ENCODE assay signal across 33 mouse cellular contexts in the genomic region with DNA sequence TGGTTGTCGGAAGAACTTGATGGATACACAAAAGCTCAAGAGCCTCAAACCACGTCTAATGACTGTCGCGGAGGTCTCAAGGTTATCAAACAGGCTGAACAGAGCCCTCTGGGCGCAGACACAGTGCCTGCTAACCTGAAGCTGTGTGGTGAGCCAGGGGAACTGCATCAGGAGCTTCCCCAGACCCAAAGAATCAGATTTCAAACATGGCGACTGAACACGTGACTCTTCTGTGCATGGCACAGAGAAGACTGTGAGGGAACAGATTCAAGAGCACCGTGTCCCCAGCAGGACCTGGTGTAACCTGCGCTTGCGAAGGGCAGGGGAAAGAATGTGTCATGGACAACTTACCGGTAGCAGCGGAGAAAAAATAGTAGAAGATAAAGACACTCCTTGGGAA. TPM values are rescaled to one million over a fixed set of nuclear protein-coding genes. Genes with fewer than 3 reads are reported as not detected.
DNase-seq lines count a peak whose midpoint lies in the region; ATAC-seq and TF ChIP-seq lines count a peak whose summit lies in the region.
"Had no signal": no experiment of that assay in that cellular context is flagged by ENCODE, and none has a peak within 500 bp of the region (broad histone marks: within the 10 kb centered on the region; RNA-seq: fewer than 3 reads in every experiment).

No protein-coding gene starts in this region.

- no peak for TF ChIP-seq CTCF in lung, postnatal 0 days (IDR thresholded peaks at IDR 0.05)

- H3K4me2 ChIP-seq in intestine, embryonic 15.5 days (replicated peaks): no peak overlapping the region
- no peak overlapping the region for H3K4me2 ChIP-seq in lung, postnatal 0 days (replicated peaks; ENCODE audit: low read depth, low read length)
- H3K4me2 ChIP-seq: embryonic facial prominence, embryonic 12.5 days; hindbrain, embryonic 13.5 days; midbrain, embryonic 11.5 days; stomach, embryonic 15.5 days had no signal

- H3K36me3 ChIP-seq in intestine, embryonic 15.5 days: no peaks in the 10 kb centered on the region
- H3K36me3 ChIP-seq in lung, postnatal 0 days (ENCODE audit: insufficient read depth, low read length): no peaks in the 10 kb centered on the region
- H3K36me3 ChIP-seq: embryonic facial prominence, embryonic 12.5 days; heart, embryonic 10.5 days; heart, embryonic 15.5 days; hindbrain, embryonic 13.5 days; stomach, embryonic 15.5 days had no signal

- H3K9me3 ChIP-seq in intestine, embryonic 15.5 days: no peaks in the 10 kb centered on the region
- no peaks in the 10 kb centered on the region for H3K9me3 ChIP-seq in lung, postnatal 0 days (ENCODE audit: low read length)
- H3K9me3 ChIP-seq: embryonic facial prominence, embryonic 12.5 days; heart, embryonic 10.5 days; heart, embryonic 15.5 days; hindbrain, embryonic 13.5 days; stomach, embryonic 15.5 days had no signal

- peak; percentile 21 for DNase-seq in embryo, embryonic 10 days (ENCODE audit: low spot score)
- DNase-seq in embryo, embryonic 9.5 days (ENCODE audit: extremely low spot score): no peak
- DNase-seq in ES-CJ7 (ENCODE audit: low read depth, low spot score): peak; percentile 67
- DNase-seq in embryo, embryonic 10.5 days (ENCODE audit: low spot score): peak; percentile 2
- DNase-seq in mesoderm, embryonic 11.5 days (ENCODE audit: low read depth, low spot score): peak; percentile 2
- DNase-seq in lung, postnatal 0 days (ENCODE audit: low spot score): no peak
- DNase-seq: adrenal gland, postnatal 10 days; cerebellum, adult 8-10 months; cerebellum, postnatal 36 days; gastrocnemius, adult 2 months; heart, postnatal 36 days; kidney, adult 9 months; kidney, postnatal 10 days; layer of hippocampus, postnatal 36 days; left cerebral cortex, postnatal 4 days; liver; lung, adult 2 months; right cerebral cortex, postnatal 14 days had no signal

- no peaks in the 10 kb centered on the region for H3K27me3 ChIP-seq in intestine, embryonic 15.5 days (replicated peaks)
- no peaks in the 10 kb centered on the region for H3K27me3 ChIP-seq in lung, postnatal 0 days (replicated peaks; ENCODE audit: insufficient read depth, low read length)
- H3K27me3 ChIP-seq: embryonic facial prominence, embryonic 12.5 days; heart, embryonic 15.5 days; hindbrain, embryonic 13.5 days; stomach, embryonic 15.5 days had no signal

- TF ChIP-seq EP300 in lung, postnatal 0 days (IDR thresholded peaks at IDR 0.05): no peak

- H3K4me1 ChIP-seq in intestine, embryonic 15.5 days (replicated peaks): no peaks in the 10 kb centered on the region
- H3K4me1 ChIP-seq in lung, postnatal 0 days (ENCODE audit: insufficient read depth, low read depth, low read length): no peaks in the 10 kb centered on the region
- H3K4me1 ChIP-seq: embryonic facial prominence, embryonic 12.5 days; hindbrain, embryonic 13.5 days; stomach, embryonic 15.5 days had no signal

- 63% methylated on average over 12 of the region's 12 CpGs for WGBS in intestine, embryonic 15.5 days
- WGBS in lung, postnatal 0 days: 54% methylated on average over 12 of the region's 12 CpGs

- H3K9ac ChIP-seq in intestine, embryonic 15.5 days: no peak overlapping the region
- H3K9ac ChIP-seq in lung, postnatal 0 days (replicated peaks; ENCODE audit: low read depth): no peak overlapping the region
- H3K9ac ChIP-seq: embryonic facial prominence, embryonic 12.5 days; heart, embryonic 15.5 days; hindbrain, embryonic 13.5 days; liver, embryonic 14.5 days; stomach, embryonic 15.5 days had no signal

- no peak overlapping the region for H3K27ac ChIP-seq in intestine, embryonic 15.5 days
- H3K27ac ChIP-seq in lung, postnatal 0 days (ENCODE audit: low read length): no peak overlapping the region
- H3K27ac ChIP-seq: embryonic facial prominence, embryonic 12.5 days; gastrocnemius, adult 2 months; heart, embryonic 10.5 days; heart, embryonic 15.5 days; hindbrain, embryonic 13.5 days; liver, embryonic 14.5 days; stomach, embryonic 15.5 days had no signal

- no peak overlapping the region for H3K4me3 ChIP-seq in intestine, embryonic 15.5 days (replicated peaks)
- no peak overlapping the region for H3K4me3 ChIP-seq in lung, postnatal 0 days (ENCODE audit: low read depth, low read length)
- H3K4me3 ChIP-seq: embryonic facial prominence, embryonic 12.5 days; gastrocnemius, adult 2 months; heart, embryonic 10.5 days; heart, embryonic 15.5 days; hindbrain, embryonic 13.5 days; stomach, embryonic 15.5 days had no signal

- ATAC-seq in intestine, embryonic 15.5 days: no peak
- ATAC-seq in lung, postnatal 0 days: no peak
- ATAC-seq: forebrain, embryonic 14.5 days; intestine, postnatal 0 days; midbrain, embryonic 16.5 days had no signal

RNA-seq across cellular contexts. Expression of gene Cuzd1, which starts 4.5 kb away (rescaled TPM):
- polyA plus RNA-seq in intestine, embryonic 15.5 days (2015; fragmentation: Nextera tagmentation; extraction: Ambion mirVana): 0.26 and 0.53 TPM in 2 replicates
- not detected in 2 replicates for polyA plus RNA-seq in lung, postnatal 0 days (2015; fragmentation: Nextera tagmentation; extraction: Ambion mirVana)
- polyA plus RNA-seq: embryonic facial prominence, embryonic 12.5 days; forebrain, embryonic 14.5 days; hindbrain, embryonic 13.5 days; liver, embryonic 14.5 days; lung, adult 2 months; midbrain, embryonic 11.5 days; midbrain, embryonic 16.5 days; neural tube, embryonic 11.5 days had no signal

RNA-seq across cellular contexts. Expression of gene Fam24b, which starts 11.7 kb away (rescaled TPM):
- not detected in 2 replicates for polyA plus RNA-seq in intestine, embryonic 15.5 days (2015; fragmentation: Nextera tagmentation; extraction: Ambion mirVana)
- polyA plus RNA-seq in lung, postnatal 0 days (2015; fragmentation: Nextera tagmentation; extraction: Ambion mirVana): not detected in 2 replicates
- polyA plus RNA-seq: embryonic facial prominence, embryonic 12.5 days; forebrain, embryonic 14.5 days; heart, embryonic 10.5 days; heart, embryonic 15.5 days; hindbrain, embryonic 13.5 days; intestine, postnatal 0 days; large intestine, adult 2 months; midbrain, embryonic 11.5 days; midbrain, embryonic 16.5 days; neural tube, embryonic 11.5 days; small intestine, adult 2 months; stomach, embryonic 15.5 days had no signal

RNA-seq across cellular contexts. Expression of gene Fam24a, which starts 16.1 kb away (rescaled TPM):
- not detected in 2 replicates for polyA plus RNA-seq in intestine, embryonic 15.5 days (2015; fragmentation: Nextera tagmentation; extraction: Ambion mirVana)
- not detected in 2 replicates for polyA plus RNA-seq in lung, postnatal 0 days (2015; fragmentation: Nextera tagmentation; extraction: Ambion mirVana)
- polyA plus RNA-seq: embryonic facial prominence, embryonic 12.5 days; forebrain, embryonic 14.5 days; frontal cortex, adult 2 months; heart, embryonic 10.5 days; heart, embryonic 15.5 days; hindbrain, embryonic 13.5 days; intestine, postnatal 0 days; large intestine, adult 2 months; liver, embryonic 14.5 days; lung, adult 2 months; midbrain, embryonic 11.5 days; midbrain, embryonic 16.5 days; neural tube, embryonic 11.5 days; small intestine, adult 2 months; stomach, embryonic 15.5 days had no signal

RNA-seq across cellular contexts. Expression of gene 2310057M21Rik, which starts 45.0 kb away (rescaled TPM):
- polyA plus RNA-seq in intestine, embryonic 15.5 days (2015; fragmentation: Nextera tagmentation; extraction: Ambion mirVana): 18.4 and 19.2 TPM in 2 replicates
- polyA plus RNA-seq in lung, postnatal 0 days (2015; fragmentation: Nextera tagmentation; extraction: Ambion mirVana): 10.7 and 12.5 TPM in 2 replicates

RNA-seq across cellular contexts. Expression of gene Pstk, which starts 53.4 kb away (rescaled TPM):
- polyA plus RNA-seq in intestine, embryonic 15.5 days (2015; fragmentation: Nextera tagmentation; extraction: Ambion mirVana): 71.2 and 75.7 TPM in 2 replicates
- 30.5 and 32.7 TPM in 2 replicates for polyA plus RNA-seq in lung, postnatal 0 days (2015; fragmentation: Nextera tagmentation; extraction: Ambion mirVana)

Comparison
In these comparisons a context has a peak if more than half of its experiments do, and no peak if none do; other contexts are left out.
1. DNase-seq: peak in embryo, embryonic 10 days (single experiment), ES-CJ7 (single experiment), embryo, embryonic 10.5 days (single experiment) and mesoderm, embryonic 11.5 days (single experiment); none in embryo, embryonic 9.5 days (single experiment) and lung, postnatal 0 days (single experiment).